Mouse (Mus musculus): ENCODE measurements at regions not wholly inside any gene's neighbourhood (a gene's known extent, or its start where the extent isn't known, plus 50 kb on each side); places are given as distances from the start of the nearest gene placed in this dataset.
"Not testable (repeated sequence)": the region's sequence is repeated elsewhere in the genome, so short reads cannot be mapped to it uniquely, and the experiment has no call there.

DNA sequence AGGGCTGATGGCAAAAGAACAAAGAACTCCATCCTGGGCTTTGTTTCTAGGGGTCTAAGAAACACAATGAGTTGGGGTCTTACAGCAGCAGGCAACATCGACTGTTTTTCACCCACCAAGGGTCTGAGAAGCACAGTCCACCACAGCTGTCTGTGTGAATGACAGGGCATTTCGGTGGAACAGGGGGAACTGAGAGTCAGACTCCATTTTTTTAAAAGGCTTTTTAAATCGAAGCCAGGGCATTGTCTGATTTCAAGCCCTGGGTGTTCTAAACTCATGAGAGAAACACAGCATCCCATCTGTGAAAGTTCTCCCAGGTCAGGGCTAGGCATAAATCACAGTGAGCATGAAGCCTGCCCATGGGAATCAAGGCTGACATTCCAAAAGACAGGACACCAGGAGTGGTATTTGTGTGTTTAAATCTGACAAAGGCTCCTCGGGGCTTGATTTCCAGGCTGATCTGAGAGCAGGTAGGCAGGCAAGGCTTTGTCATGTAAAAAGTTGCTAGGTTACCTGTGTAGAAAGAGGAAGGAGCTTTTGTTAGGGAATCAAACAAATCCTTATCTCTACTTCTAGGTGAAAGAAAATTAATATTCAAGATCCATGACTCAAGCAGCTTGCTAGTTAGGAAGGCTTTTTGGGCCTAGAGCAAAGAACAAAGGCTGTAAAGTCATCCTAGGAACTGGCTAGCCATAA is 184.8 kb upstream of the Gm10324 start:
- DNase-seq (ENCODE audit: low read depth, low spot score): peak; percentile 96

DNA sequence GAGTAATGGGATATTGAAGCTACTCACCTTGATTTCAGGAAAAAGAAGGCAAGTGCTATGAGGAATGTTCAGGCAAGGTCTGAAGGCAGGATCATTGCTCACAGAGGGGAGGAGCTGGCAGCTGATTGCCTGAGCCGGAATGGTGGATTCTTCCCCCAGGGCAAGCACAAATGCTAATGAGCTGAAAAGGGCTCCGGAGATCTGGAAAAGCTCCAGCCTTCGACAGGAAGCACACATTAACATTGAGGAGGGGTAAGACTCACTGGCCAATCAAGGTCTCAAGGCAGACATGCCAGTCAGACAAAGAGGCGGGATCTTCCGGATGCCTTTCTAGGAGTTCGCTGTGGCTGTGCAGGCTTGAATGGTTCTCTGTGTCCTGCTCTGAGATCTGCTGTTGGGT is 169.1 kb upstream of the Gm10324 start:
- peak; percentile 86 for DNase-seq (ENCODE audit: low read depth, low spot score)

DNA sequence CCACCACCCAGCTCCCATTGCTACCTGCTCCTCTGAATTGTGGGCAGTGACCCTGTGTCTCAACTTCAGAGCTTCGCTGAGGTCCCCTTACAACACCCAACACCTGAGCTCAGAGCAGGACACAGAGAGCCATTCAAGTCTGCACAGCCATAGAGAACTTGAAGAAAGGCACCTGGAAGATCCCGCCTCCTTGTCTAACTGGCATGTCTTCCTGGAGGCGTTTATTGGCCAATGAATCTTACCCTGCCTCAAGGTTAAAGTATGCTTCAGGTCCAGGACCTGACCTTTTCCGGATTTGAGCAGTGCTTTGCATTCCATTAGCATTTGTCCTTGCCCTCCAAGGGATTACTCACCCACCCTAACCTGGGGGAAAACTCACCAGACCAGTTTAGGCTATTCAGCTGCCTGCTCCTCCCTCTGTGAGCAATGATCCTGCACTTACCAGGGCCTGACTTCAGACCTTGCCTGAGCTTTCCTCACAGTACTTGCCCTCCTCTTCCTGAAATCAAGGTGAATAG is 128.4 kb upstream of the Gm10324 start:
- peak; percentile 100 for DNase-seq (ENCODE audit: low read depth, low spot score)

DNA sequence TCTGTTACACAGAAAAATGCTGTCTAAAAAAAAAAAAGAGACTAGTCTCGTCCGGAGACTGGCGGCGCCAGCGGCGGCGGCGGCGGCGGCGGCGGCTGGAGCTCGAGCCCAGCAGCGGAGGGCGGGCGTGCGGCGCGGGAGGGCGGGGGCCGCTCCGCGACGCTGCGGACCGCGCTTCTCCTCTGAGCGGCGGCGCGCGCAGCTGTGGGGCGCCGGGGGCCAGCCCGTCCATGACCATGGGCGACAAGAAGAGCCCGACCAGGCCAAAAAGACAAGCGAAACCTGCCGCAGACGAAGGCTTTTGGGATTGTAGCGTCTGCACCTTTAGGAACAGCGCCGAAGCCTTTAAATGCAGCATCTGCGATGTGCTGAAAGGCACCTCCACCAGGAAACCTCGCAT is 111.8 kb upstream of the Gm10324 start:
- DNase-seq (ENCODE audit: low read depth, low spot score): not testable (repeated sequence)

DNA sequence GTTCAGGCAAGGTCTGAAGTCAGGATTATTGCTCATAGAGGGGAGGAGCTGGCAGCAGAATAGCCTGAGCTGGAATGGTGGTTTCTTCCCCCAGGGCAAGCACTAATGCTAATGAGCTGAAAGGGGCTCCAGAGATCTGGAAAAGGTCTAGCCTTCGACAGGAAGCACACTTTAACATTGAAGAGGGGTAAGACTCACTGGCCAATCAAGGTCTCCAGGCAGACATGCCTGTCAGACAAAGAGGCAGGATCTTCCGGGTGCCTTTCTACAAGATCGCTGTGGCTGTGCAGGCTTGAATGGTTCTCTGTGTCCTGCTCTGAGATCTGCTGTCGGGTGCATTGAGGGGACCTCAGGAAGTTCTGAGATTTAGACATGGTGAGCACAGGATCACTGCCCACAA is 87.4 kb upstream of the Gm10324 start:
- DNase-seq (ENCODE audit: low read depth, low spot score): peak; percentile 90

DNA sequence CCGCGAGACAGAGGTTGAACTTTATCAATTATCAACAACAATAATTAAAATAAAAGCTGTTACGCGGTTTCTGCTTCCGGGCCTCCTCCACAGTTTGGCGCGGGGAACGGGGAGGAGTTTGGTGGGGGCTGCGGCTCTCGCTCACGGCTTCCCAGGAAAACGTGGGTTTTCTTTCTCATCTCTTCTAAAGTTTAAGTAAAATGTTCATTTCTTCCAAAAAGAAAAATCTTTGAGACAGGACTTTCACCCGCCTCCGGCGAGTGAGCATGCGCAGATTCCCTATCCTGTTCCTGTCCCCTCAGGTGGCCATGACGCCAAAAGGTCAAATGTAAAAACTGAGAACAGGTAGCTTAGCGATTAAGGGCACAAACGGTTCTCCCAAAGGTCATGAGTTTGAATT is 56.7 kb upstream of the Gm10324 start:
- peak; percentile 79 for DNase-seq (ENCODE audit: low read depth, low spot score)

DNA sequence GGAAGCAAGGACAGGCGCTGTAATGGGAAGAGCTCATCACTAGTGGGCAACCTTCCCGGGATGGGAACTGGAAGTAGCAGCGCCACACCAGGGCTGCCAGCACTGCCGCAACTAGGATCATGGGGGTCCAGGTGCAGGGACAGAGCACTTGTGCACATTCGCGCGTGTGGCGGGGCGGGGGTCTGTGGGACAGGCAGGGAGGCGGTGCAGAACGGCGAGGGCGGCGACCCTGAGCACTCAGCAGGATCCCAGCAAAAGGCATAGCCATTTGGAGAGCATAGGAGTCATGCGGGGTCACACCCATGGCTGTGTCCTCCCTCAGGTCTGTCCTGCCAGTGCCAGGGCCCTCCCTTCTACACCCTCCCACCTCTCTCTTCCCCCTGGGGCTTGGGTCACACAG is 56.0 kb upstream of the Gm10324 start:
- DNase-seq (ENCODE audit: low read depth, low spot score): not testable (repeated sequence)

Measured in R1 (cell line).